Mouse (Mus musculus) kidney, embryonic 15.5 days (tissue): ENCODE results near the gene Fbxl5. TPM values are rescaled to one million over a fixed set of nuclear protein-coding genes. Genes with fewer than 3 reads are reported as not detected.
A peak's percentile ranks its signal among the peaks of the same experiment; 100 is the strongest.

Experiments used
- ATAC-seq: fragments of 200-750 bp; cut with Nextera tagmentation; replicated peaks from 2 replicates; pipeline ENCODE4 v1.8.0; 2017; ENCODE audit warnings: moderate TSS enrichment; ENCODE audit not compliant: low FRiP score
- H3K27ac ChIP-seq: fragments of 300-500 bp; sonication (generic); 2 replicates; pipeline ENCODE4 v1.5.1; 2015; ENCODE audit warnings: mild to moderate bottlenecking, inconsistent platforms
- H3K27me3 ChIP-seq: fragments of 300-500 bp; sonication (generic); 2 replicates; pipeline ENCODE4 v1.6.1; 2015; ENCODE audit warnings: inconsistent platforms
- H3K36me3 ChIP-seq: fragments of 300-500 bp; sonication (generic); 2 replicates; pipeline ENCODE4 v1.6.1; 2015; ENCODE audit warnings: inconsistent platforms
- H3K4me1 ChIP-seq: fragments of 300-500 bp; sonication (generic); 2 replicates; pipeline ENCODE4 v1.6.1; 2015; ENCODE audit warnings: inconsistent platforms
- H3K4me2 ChIP-seq: fragments of 300-500 bp; sonication (generic); 2 replicates; pipeline ENCODE4 v1.6.1; 2015; ENCODE audit warnings: moderate library complexity, mild to moderate bottlenecking, inconsistent platforms
- H3K4me3 ChIP-seq: fragments of 300-500 bp; sonication (generic); replicated peaks from 2 replicates; pipeline ENCODE4 v1.5.1; 2015; ENCODE audit warnings: mild to moderate bottlenecking, inconsistent platforms
- H3K9ac ChIP-seq: fragments of 300-500 bp; sonication (generic); 2 replicates; pipeline ENCODE4 v1.6.1; 2015; ENCODE audit warnings: mild to moderate bottlenecking, inconsistent platforms
- H3K9me3 ChIP-seq: fragments of 300-500 bp; sonication (generic); replicated peaks from 2 replicates; pipeline ENCODE4 v1.6.1; 2016; ENCODE audit warnings: inconsistent platforms
- WGBS: fragments of 180-500 bp; shearing (Covaris S2); methylation state at CpG from one replicate; pipeline ENCODE4 v1.1.7; 2015; ENCODE audit warnings: mixed read lengths; 5-methylcytosine and 5-hydroxymethylcytosine counted together
- polyA plus RNA-seq: library from polyadenylated mRNA; unstranded; fragments of >200 nt; fragmentation: Nextera tagmentation; extraction: Ambion mirVana; gene quantifications from 2 replicates; pipeline ENCODE4 v1.2.1, GENCODE M21; 2015

The Fbxl5 gene
- polyA plus RNA-seq, 1 experiment from 2014 or later, result 54.8 TPM

DNA sequence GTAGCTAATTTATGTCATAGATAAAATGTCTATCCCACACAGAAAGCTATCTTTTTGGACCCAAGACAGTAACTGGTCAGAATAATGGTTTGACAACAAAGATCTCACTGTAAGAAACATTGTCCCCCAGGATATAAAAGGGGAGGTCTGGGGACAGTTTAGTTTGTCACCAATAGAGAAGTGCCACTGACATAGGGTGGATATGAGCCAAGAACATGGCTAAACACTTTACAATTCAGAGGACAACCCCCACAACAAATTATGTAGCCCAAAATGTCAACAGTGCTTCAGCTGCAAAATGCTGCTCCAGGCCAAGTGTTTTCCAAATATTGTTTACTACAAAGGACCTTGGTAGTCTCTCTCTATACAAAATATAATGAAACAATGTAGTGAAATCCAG is 45.0 kb downstream of the Fbxl5 start:
- no peak overlapping the region for H3K4me2 ChIP-seq
- peaks cover 9% of the 10 kb centered on the region for H3K4me1 ChIP-seq
- no peak overlapping the region for H3K27ac ChIP-seq
- ATAC-seq, result no peak
- H3K9ac ChIP-seq, result no peak overlapping the region
- H3K36me3 ChIP-seq, result peaks cover 17% of the 10 kb centered on the region
- no peaks in the 10 kb centered on the region for H3K27me3 ChIP-seq
- no peaks in the 10 kb centered on the region for H3K9me3 ChIP-seq
- H3K4me3 ChIP-seq, result no peak overlapping the region

DNA sequence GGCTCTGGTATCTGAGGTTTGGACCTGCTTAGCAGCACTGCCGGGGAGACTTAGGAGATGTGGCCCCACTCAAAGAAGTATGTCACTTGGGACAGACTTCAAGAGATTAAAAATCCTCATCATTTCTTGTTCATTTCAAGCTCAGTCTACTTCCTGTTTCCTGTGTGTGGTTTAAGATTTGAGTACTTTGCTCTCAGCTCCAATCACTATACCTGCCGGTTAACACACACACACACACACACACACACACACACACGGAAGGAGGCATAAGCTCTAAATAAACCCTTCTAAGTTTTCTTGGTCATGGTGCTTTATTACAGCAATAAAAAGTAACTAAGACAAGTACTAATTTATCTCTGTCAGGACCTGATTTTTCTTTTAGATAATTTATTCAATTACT is 49.9 kb downstream of the Fbxl5 start:
- no peak for ATAC-seq
- H3K27ac ChIP-seq, result no peak overlapping the region
- 70% methylated on average over 3 of the region's 3 CpGs for WGBS
- H3K9ac ChIP-seq, result no peak overlapping the region
- no peaks in the 10 kb centered on the region for H3K4me1 ChIP-seq
- no peaks in the 10 kb centered on the region for H3K9me3 ChIP-seq
- H3K36me3 ChIP-seq, result peaks cover 49% of the 10 kb centered on the region
- no peaks in the 10 kb centered on the region for H3K27me3 ChIP-seq
- H3K4me2 ChIP-seq, result no peak overlapping the region
- H3K4me3 ChIP-seq, result no peak overlapping the region

DNA sequence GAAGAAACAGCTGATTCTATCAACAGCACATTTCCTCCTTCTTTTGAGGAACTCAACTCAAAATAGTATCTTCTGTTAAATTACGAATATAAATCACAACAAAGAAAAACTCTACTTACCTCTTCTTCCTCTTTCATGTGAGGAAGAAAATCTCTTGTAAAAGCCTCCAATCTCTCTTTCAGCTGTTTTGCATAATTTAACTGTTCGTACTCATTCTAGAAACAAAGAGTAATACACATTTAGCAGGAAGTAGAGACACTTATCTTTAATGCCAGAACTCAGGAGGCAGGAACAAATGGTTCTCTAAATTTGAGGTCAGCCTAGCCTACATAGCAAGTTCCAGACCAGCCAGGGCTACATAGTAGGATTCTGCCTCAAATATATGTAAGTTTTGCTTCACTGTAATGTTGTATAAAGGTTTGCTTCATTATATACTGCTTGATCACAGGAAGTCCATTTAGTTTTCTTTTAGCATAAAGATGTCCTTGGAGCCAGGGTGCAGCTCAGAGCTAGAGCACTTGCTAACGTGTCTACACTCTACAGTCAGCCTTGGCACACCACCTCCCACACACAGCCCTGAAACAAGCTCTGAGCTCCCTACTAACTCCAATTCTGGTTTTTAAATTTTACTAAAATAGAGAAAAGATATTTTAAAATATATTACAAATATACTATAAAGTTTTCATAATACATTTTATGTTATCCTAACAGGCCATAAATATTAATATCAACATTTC is 50.7 kb downstream of the Fbxl5 start:
- Histone ChIP-seq H3K4me2 (no peak overlapping the region), H3K36me3 (peaks cover 56% of the 10 kb centered on the region), H3K4me3 (no peak overlapping the region), H3K27me3 (no peaks in the 10 kb centered on the region), H3K9ac (no peak overlapping the region), H3K9me3 (no peaks in the 10 kb centered on the region), H3K4me1 (no peaks in the 10 kb centered on the region), H3K27ac (no peak overlapping the region)
- WGBS, result 82% methylated on average over 3 of the region's 3 CpGs
- ATAC-seq, result no peak

DNA sequence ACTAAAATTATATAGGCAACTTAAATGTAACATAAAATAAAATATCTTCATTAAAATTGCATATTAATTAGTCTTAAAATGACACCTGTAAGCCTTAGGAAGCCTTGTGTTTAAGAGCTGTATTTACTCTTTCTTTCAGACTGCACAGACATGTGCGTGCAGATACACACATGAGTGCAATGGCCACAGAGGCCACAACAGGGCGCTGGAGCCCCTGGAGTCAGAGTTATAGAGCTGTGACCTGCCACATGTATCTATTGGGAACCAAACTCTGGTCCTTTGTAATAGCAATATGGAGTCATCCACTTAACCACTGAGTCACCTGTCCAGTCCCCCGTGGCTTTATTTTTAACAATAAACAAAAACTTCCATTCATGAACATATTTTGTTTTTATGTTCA is 72.3 kb downstream of the Fbxl5 start:
- H3K27ac ChIP-seq, result no peak overlapping the region
- 91% methylated on average over 3 of the region's 3 CpGs for WGBS
- ATAC-seq, result no peak
- no peak overlapping the region for H3K9ac ChIP-seq
- peaks cover 32% of the 10 kb centered on the region for H3K36me3 ChIP-seq
- no peak overlapping the region for H3K4me3 ChIP-seq
- H3K9me3 ChIP-seq, result no peaks in the 10 kb centered on the region
- no peaks in the 10 kb centered on the region for H3K27me3 ChIP-seq
- no peak overlapping the region for H3K4me2 ChIP-seq
- H3K4me1 ChIP-seq, result no peaks in the 10 kb centered on the region

DNA sequence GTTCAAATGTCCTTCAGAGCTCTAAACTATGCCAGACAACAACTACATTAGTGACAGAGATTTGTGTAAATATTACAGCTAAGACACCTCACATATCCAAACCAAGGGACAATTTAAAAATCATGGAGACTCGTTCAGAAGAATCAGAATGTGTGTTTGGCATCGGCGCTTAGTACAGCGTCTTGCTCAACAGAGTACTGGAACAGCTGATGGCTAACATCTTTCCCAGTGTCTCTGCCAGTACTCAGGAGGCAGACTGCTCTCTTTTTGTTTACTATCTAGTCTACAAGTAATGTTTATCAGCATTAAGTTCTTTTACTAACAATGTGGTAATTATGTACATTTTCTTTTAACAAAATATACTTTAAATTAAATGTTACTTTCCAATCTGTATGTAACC is 73.4 kb downstream of the Fbxl5 start:
- no peak overlapping the region for H3K27ac ChIP-seq
- no peak for ATAC-seq
- H3K4me1 ChIP-seq, result no peaks in the 10 kb centered on the region
- H3K4me3 ChIP-seq, result no peak overlapping the region
- no peak overlapping the region for H3K9ac ChIP-seq
- no peaks in the 10 kb centered on the region for H3K27me3 ChIP-seq
- H3K36me3 ChIP-seq, result peaks cover 35% of the 10 kb centered on the region
- no peaks in the 10 kb centered on the region for H3K9me3 ChIP-seq
- 90% methylated on average over 4 of the region's 4 CpGs for WGBS
- no peak overlapping the region for H3K4me2 ChIP-seq

DNA sequence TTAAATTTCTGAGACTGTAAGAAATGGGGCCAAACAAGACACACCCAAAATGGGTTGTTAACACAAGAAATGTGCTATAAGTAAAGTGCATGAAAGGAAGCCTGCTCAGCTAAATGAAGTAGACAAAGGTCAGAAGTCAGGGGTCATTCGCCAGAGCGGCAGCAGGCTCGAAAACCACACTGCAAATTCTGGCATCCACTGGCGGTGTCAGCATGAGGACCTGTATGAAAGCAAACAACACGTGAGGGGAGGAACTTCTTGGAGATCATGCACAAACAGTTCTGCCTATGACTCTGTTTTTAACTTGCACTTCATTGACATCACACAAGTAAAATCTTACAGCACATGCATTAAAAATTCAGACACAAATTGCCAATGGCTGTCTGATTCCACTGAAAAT is 76.3 kb downstream of the Fbxl5 start:
- Histone ChIP-seq H3K4me3 (no peak overlapping the region), H3K36me3 (peaks cover 53% of the 10 kb centered on the region), H3K27me3 (no peaks in the 10 kb centered on the region), H3K4me2 (no peak overlapping the region), H3K4me1 (no peaks in the 10 kb centered on the region), H3K27ac (no peak overlapping the region), H3K9ac (no peak overlapping the region), H3K9me3 (no peaks in the 10 kb centered on the region)
- no peak for ATAC-seq
- WGBS, result 46% methylated on average over 5 of the region's 5 CpGs

DNA sequence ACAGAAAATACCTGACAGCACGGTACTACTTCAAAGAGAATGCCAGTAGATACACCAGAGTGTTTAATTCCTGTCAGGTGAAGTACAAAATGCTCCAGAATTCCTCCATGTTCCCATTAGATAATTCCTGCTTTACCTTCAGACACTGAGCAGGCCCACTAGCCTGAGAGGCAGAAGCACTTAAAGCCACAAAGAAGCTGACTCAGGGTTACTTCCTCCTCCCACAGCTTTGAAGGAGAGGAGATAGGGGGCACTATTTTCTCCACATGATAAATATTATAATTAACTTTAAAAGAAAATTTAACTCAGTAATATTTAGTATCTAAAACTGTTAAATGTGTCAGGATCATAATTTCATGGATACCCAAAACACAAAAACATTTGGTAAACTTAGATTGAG is 77.3 kb downstream of the Fbxl5 start:
- 96% methylated on average over 1 of the region's 1 CpGs for WGBS
- Histone ChIP-seq H3K27ac (no peak overlapping the region), H3K9me3 (no peaks in the 10 kb centered on the region), H3K9ac (no peak overlapping the region), H3K36me3 (peaks cover 54% of the 10 kb centered on the region), H3K4me3 (no peak overlapping the region), H3K27me3 (no peaks in the 10 kb centered on the region), H3K4me2 (no peak overlapping the region), H3K4me1 (no peaks in the 10 kb centered on the region)
- ATAC-seq, result no peak

DNA sequence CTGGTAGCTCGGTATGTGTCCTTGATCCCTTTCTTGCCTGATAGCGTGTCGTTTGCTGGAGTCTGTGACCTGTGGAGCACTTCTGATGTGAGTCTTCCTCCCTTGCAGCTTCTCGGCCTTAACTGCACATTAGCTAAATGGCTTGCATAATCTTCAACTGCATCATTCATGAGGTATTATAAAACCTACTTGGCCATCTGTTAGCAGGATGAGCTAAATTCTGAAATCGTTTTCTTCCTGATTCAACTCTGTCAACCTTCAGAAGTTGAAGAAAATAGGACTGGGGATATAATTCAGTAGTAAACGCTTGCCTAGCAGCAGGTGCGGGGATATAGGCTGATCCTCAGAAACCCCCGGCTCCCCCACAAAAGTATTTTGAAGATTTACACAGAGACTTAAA is 89.1 kb downstream of the Fbxl5 start:
- Histone ChIP-seq H3K27me3 (no peaks in the 10 kb centered on the region), H3K4me3 (no peak overlapping the region), H3K27ac (no peak overlapping the region), H3K9me3 (no peaks in the 10 kb centered on the region), H3K4me1 (no peaks in the 10 kb centered on the region), H3K9ac (no peak overlapping the region), H3K36me3 (peaks cover 57% of the 10 kb centered on the region), H3K4me2 (no peak overlapping the region)
- no peak for ATAC-seq
- 77% methylated on average over 8 of the region's 8 CpGs for WGBS

DNA sequence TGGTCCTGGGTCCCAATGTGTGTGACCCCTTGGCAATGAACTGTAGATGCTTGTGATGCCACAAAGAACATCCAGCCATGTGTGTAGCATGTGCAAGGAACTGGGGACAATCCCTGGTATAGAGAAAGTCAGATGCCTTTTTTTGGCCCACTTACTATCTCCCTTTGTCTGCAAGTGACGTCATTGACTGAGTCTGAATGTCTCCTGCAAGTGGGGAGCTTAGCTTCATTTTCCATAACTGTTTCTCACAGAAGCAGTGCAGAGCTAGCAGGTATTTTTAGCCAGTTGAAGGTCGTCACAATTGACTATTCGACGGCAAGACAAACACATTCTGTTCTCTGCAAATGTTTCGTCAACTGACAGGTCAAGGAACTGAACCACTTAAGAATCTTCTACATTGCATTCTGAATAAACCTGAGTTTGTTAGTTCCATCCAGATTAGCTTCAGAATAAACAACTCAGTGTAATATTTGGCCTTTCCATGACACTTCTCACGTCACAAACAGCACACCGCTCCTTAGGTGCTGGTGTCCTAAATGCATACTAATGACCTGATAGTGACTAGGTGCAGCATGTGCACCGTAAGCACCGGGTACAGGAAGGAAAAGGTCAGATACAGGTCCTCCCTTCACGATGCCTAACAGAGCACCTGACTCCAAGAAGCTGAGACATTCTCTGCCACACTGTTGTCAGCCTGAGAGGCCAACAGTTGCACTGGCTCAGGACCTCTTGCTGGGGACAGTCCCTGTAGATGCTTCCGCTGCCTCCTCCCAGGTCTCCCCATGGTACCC is 92.9 kb downstream of the Fbxl5 start:
- 85% methylated on average over 11 of the region's 11 CpGs for WGBS
- Histone ChIP-seq H3K4me2 (no peak overlapping the region), H3K9ac (no peak overlapping the region), H3K4me3 (no peak overlapping the region), H3K4me1 (no peaks in the 10 kb centered on the region), H3K27ac (no peak overlapping the region), H3K27me3 (no peaks in the 10 kb centered on the region), H3K9me3 (no peaks in the 10 kb centered on the region), H3K36me3 (peaks cover 62% of the 10 kb centered on the region)
- no peak for ATAC-seq

DNA sequence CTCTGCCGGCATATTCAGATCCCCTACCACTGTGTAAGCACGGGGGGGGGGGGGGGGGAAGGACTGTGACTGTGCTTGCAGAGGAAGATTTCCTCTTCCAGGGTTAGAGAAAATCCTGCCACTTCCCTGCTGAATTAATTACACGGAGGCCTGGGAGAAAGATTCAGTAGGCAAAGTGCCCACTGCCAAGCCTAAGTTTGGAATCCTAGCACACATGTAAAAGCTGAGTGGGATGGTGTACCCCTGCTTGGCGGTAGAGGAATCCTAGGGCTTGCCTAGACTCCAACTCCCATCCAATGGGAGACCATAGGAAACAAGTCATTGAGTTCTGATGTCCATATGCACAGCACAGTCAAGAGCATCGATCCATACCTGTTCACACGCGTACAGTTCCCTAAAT is 97.6 kb downstream of the Fbxl5 start:
- Histone ChIP-seq H3K9me3 (no peaks in the 10 kb centered on the region), H3K36me3 (peaks cover 59% of the 10 kb centered on the region), H3K27me3 (no peaks in the 10 kb centered on the region), H3K27ac (no peak overlapping the region), H3K4me3 (no peak overlapping the region), H3K4me1 (peaks cover 3% of the 10 kb centered on the region; the same call in 1 of the 2 replicates), H3K4me2 (no peak overlapping the region), H3K9ac (no peak overlapping the region)
- no peak for ATAC-seq
- 85% methylated on average over 7 of the region's 7 CpGs for WGBS

DNA sequence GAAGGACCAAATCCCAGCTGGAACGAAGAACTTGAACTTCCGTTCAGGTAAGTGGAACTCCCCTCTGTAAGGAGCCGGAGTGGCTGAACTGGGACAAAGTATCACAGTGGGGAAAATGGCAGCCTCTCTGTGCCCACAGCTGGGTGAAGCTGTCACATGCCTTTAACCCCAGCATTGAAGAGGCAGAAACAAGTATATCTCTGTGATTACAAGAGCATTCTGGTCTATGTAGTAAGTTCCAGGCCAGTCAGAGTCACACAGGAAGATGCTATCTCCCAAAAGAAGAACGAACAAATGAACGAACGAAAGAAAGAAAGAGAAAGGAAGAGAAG is 99.0 kb downstream of the Fbxl5 start:
- Histone ChIP-seq H3K36me3 (peaks cover 66% of the 10 kb centered on the region), H3K9me3 (no peaks in the 10 kb centered on the region)
- no peak for ATAC-seq

DNA sequence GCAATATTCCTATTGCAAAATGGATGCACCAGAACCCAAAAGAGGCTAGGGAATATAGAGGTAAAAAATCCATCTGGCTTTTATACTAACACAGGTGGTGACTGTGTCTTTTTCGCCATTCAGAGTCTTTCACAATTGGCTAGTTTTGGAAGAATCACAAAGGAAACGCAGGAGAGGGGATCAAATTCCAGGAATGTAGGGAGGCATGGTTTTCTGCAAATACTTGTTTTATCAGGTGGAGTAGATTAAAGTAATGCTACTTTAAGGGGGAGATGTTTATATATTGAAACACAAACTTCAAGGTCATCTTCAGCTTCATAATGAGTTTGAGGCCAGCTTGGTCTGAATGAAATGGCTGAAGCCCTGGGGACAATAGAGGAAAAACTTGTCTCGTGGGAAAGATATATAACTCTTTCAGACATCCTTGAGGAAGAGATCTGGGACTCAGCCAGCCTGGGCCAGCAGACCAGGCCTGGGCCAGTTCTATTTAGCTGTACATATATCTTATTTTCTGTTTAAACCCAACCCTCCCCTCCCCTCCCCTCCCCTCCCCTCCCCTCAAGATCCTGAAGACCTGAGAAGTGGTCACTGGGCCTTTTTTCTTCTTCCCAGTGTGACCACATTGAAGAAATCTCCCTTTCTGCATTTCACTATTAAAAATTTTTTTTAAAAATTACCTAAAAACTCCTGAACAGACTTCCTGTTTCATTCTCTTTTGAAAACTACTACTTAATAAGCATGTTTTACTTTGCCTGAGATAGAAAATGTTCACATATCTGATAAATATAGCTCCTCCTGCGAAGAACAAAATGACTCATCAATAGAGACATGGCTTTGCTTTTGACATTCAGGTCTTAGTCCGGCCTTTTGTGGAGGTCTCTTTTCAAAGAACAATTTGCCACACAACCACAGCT is 99.6 kb downstream of the Fbxl5 start:
- H3K4me1 ChIP-seq, result peaks cover 3% of the 10 kb centered on the region; the same call in 1 of the 2 replicates
- peak; percentile 70 for ATAC-seq

More for the DNA sequence above, 99.0 kb downstream of the Fbxl5 start:
- 88% methylated on average over 6 of the region's 6 CpGs for WGBS
- peaks cover 3% of the 10 kb centered on the region; the same call in 1 of the 2 replicates for H3K4me1 ChIP-seq
- H3K4me2 ChIP-seq, result no peak overlapping the region
- no peak overlapping the region for H3K9ac ChIP-seq
- no peak overlapping the region for H3K27ac ChIP-seq
- H3K27me3 ChIP-seq, result no peaks in the 10 kb centered on the region
- H3K4me3 ChIP-seq, result no peak overlapping the region

More for the DNA sequence above, 99.6 kb downstream of the Fbxl5 start:
- Histone ChIP-seq H3K36me3 (peaks cover 66% of the 10 kb centered on the region), H3K27me3 (no peaks in the 10 kb centered on the region), H3K4me2 (no peak overlapping the region), H3K27ac (peak overlapping the region; percentile 41; the same call in 1 of the 2 replicates), H3K9ac (no peak overlapping the region), H3K4me3 (no peak overlapping the region), H3K9me3 (no peaks in the 10 kb centered on the region)
- 44% methylated on average over 5 of the region's 5 CpGs for WGBS
